Mouse (Mus musculus): ENCODE data around the gene Olfr628. TPM values are rescaled to one million over a fixed set of nuclear protein-coding genes. Genes with fewer than 3 reads are reported as not detected.

Gene Olfr628
- not detected for total RNA-seq (2023)

DNA sequence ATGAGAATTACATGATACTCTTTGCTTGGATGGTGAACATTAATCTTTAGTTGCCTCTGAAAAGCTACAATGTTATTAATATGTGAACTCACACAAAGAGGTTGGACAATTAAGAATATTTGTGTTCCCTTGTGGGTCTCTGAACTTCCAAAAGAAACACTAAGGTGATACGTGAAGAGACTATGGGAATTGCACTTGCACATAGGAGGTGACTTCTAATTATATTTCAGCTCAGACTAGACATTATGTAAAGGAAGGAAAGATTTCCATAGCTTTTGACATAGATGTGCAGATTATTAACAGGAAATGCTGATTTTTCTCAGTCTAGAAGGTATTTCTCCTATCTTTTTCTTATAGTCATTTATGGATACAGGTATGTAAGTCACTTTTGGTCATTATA is at the start of gene Olfr628:
Olfr628 (plus strand) TSS at position 301 of the 400 bp plus-strand sequence.

DNA sequence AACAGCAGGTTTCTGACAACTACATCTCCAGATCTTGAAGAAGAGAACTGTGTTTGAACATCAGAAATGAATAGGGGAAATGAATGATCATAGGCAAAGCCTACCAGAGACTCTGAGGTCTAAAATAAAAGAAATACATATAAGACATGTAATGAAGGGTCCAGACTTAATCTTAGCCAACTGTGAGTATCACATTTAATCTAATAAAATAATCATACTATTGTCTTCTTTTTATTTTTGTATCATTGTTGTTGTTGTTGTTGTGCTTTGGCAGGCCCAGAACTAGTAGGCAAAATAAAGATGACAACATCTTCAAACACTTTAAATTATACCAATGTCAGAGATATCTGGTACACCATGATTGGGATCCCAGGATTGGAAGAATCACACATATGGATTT is 47.8 kb upstream of the Olfr628 start, which contains the start of gene Olfr625-ps1:
Olfr625-ps1 (plus strand) TSS at position 301 of the 400 bp plus-strand sequence.

DNA sequence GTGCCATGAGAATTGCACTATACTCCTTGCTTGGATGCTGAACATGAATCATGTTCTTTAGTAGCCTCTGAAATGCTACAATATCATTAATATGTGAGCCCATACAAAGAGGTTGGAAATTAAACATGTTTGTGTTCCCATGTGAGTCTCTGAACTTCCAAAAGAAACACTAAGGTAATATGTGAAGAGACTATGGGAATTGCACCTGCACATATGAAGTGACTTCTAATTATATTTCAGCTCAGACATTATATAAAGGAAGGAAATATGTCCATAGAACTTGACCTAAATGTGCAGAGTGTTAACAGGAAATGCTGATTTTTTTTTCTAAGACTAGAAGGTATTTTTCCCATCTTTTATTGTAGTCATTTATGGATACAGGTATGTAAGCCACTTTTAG is 15.8 kb upstream of the Olfr628 start, which contains the start of gene Olfr243:
Olfr243 (plus strand) TSS at position 301 of the 400 bp plus-strand sequence.

DNA sequence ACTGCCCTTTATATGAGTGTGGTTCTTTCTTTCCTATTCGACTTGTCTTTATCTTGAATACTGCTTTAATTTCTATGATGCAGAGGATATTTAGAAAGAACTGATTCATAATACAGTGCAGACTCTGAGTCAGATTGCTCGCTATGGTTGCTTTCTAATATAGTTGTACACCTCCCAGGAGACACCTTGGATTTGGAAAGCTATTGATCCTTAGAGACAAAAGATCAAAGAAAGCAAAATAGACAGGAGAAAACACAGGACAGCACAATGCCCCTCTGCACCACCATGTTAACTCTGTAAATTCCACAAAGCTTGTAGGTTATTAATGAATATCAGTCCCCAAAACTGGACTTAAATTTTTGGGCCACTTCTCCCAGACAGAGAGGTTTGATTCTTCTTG is 14.7 kb downstream of the Olfr628 start, which contains the start of gene Olfr629:
Olfr629 (minus strand) TSS at position 101 of the 400 bp plus-strand sequence.

DNA sequence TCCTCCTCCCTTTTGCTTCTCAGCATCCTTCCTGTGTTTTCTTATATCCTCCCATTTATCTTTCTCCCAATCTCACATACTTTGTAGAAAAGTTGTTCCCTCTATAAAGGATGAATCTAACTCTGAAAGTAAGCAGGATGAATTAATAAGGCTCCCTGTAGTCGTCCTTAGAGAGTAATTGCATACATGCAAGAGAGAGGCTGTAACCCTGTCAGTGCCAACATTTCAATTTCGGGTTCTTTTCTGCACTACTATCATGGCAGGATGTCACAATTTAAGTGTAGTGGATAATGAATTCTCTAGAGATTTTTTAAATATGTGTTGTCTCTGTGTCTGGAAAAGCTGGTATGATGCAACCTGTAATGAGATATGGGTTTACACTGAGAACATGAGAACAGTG is 27.1 kb downstream of the Olfr628 start, which contains the start of gene Olfr630:
Olfr630 (minus strand) TSS at position 101 of the 400 bp plus-strand sequence.

DNA sequence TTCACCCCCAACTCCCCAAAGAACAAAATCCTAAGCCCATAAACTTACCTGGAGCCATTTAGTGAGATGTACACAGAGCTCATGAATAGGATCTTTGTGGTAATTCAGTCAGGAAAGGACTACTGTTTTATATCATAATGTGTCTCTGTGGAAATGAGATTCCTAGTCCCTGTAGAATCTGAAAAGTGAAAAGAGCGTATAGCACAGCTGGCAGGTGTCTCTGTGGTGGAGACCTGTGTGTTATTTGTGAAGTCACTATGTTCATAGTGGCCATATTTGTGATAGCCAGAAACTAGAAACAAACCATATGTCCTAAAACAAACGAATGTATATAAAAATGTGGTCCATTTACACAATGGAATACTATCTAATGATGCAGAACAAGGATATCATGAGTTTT is 41.3 kb downstream of the Olfr628 start, which contains the start of gene Olfr69:
Olfr69 (minus strand) TSS at position 101 of the 400 bp plus-strand sequence.

DNA sequence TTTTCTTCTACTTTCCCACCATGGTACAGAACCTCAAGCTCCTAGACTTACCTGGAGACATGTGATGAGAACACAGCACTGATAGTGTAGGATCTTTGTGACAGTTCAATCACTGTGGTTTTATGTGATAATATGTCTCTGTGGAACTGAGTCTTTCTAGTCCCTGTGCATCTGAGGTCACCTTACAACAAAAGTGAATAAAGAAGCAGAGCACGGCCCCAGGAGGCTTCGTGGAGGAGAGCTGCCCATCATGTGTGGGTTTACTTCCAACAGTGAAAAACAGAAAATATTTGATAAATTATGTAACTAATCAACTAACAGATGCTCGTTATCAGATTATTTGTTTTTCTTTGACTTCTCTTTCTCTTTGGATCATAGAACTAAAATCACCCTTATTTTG is 49.4 kb downstream of the Olfr628 start, which contains the start of gene Olfr68:
Olfr68 (minus strand) TSS at position 101 of the 400 bp plus-strand sequence.

Other genes with a start within 250 kb of the Olfr628 start
- gene Olfr609, start 232.3 kb upstream of the Olfr628 start, total RNA-seq (2023) = not detected
- not detected for gene Olfr610, start 218.3 kb upstream of the Olfr628 start, total RNA-seq (2023)
- gene Olfr611, start 209.5 kb upstream of the Olfr628 start, total RNA-seq (2023) = not detected
- not detected for gene Olfr612, start 187.7 kb upstream of the Olfr628 start, total RNA-seq (2023)
- not detected for gene Olfr613, start 182.3 kb upstream of the Olfr628 start, total RNA-seq (2023)
- not detected for gene Olfr615, start 174.3 kb upstream of the Olfr628 start, total RNA-seq (2023)
- gene Olfr616, start 161.2 kb upstream of the Olfr628 start, total RNA-seq (2023) = not detected
- not detected for gene Olfr617, start 157.3 kb upstream of the Olfr628 start, total RNA-seq (2023)
- not detected for gene Olfr618, start 140.3 kb upstream of the Olfr628 start, total RNA-seq (2023)
- not detected for gene Olfr619, start 129.8 kb upstream of the Olfr628 start, total RNA-seq (2023)
- not detected for gene Olfr620, start 117.8 kb upstream of the Olfr628 start, total RNA-seq (2023)
- gene Olfr622, start 87.7 kb upstream of the Olfr628 start, total RNA-seq (2023) = not detected
- gene Olfr623, start 66.7 kb upstream of the Olfr628 start, total RNA-seq (2023) = not detected
- gene Olfr624, start 59.2 kb upstream of the Olfr628 start, total RNA-seq (2023) = not detected
- gene Olfr625-ps1, start 47.7 kb upstream of the Olfr628 start, total RNA-seq (2023) = not detected
- gene Olfr243, start 15.7 kb upstream of the Olfr628 start, total RNA-seq (2023) = not detected
- gene Olfr629, start 14.6 kb downstream of the Olfr628 start, total RNA-seq (2023) = not detected
- gene Olfr630, start 27.0 kb downstream of the Olfr628 start, total RNA-seq (2023) = not detected
- not detected for gene Olfr69, start 41.2 kb downstream of the Olfr628 start, total RNA-seq (2023)
- not detected for gene Olfr68, start 49.3 kb downstream of the Olfr628 start, total RNA-seq (2023)
- not detected for gene Olfr67, start 61.4 kb downstream of the Olfr628 start, total RNA-seq (2023)
- gene Hbb-bt, start 83.6 kb downstream of the Olfr628 start, total RNA-seq (2023) = 328 TPM
- 2,192 TPM for gene Hbb-bs, start 97.7 kb downstream of the Olfr628 start, total RNA-seq (2023)
- gene Hbb-bh2, start 110.1 kb downstream of the Olfr628 start, total RNA-seq (2023) = not detected
- gene Hbb-bh1, start 112.8 kb downstream of the Olfr628 start, total RNA-seq (2023) = not detected
- not detected for gene Hbb-y, start 122.8 kb downstream of the Olfr628 start, total RNA-seq (2023)
- gene Olfr66, start 155.9 kb downstream of the Olfr628 start, total RNA-seq (2023) = not detected
- not detected for gene Olfr64, start 164.1 kb downstream of the Olfr628 start, total RNA-seq (2023)
- gene Olfr65, start 173.1 kb downstream of the Olfr628 start, total RNA-seq (2023) = not detected
- gene Olfr631, start 198.5 kb downstream of the Olfr628 start, total RNA-seq (2023) = not detected
- gene Olfr632, start 204.0 kb downstream of the Olfr628 start, total RNA-seq (2023) = not detected
- not detected for gene Olfr633, start 214.1 kb downstream of the Olfr628 start, total RNA-seq (2023)
- gene Olfr635, start 240.8 kb downstream of the Olfr628 start, total RNA-seq (2023) = not detected

Data from CD8-positive naive resting alpha-beta T cell, adult 57 days (primary cell).